Mouse (Mus musculus): ENCODE results near the gene Fry. TPM values are rescaled to one million over a fixed set of nuclear protein-coding genes. Genes with fewer than 3 reads are reported as not detected.

The Fry gene
- polyA plus RNA-seq, 1 experiment from 2014 or later, result 32.5 TPM

- Histone ChIP-seq H3K4me3 (ENCODE audit: low read depth, low read length) (no peak overlapping the region), H3K9me3 (replicated peaks; ENCODE audit: control insufficient read depth, low read length) (peaks cover 7% of the 10 kb centered on the region), H3K27ac (ENCODE audit: low read depth, low read length) (no peak overlapping the region), H3K4me2 (no peak overlapping the region), H3K9ac (ENCODE audit: low read depth, low read length) (no peak overlapping the region), H3K4me1 (ENCODE audit: control insufficient read depth, insufficient read depth, low read length) (no peaks in the 10 kb centered on the region), H3K36me3 (ENCODE audit: control insufficient read depth, insufficient read depth, low read length) (peaks cover 51% of the 10 kb centered on the region), H3K27me3 (ENCODE audit: control insufficient read depth, insufficient read depth, low read length) (no peaks in the 10 kb centered on the region)
- ATAC-seq (replicated peaks; ENCODE audit: insufficient number of reproducible peaks, low FRiP score, low TSS enrichment), result no peak
- whole genome bisulfite sequencing (ENCODE audit: insufficient replicate concordance), result 82% methylated on average over 9 of the region's 9 CpGs
Observed at GRCm38 (mm10) chr5:150451281-150452003, 333.0 kb downstream of the Fry start.

GRCm38 (mm10) chr5:150452004-150452626 is 333.7 kb downstream of the Fry start:
- H3K9ac ChIP-seq (ENCODE audit: low read depth, low read length), result no peak overlapping the region
- H3K27ac ChIP-seq (ENCODE audit: low read depth, low read length), result no peak overlapping the region
- H3K36me3 ChIP-seq (ENCODE audit: control insufficient read depth, insufficient read depth, low read length), result peaks cover 51% of the 10 kb centered on the region
- ATAC-seq (replicated peaks; ENCODE audit: insufficient number of reproducible peaks, low FRiP score, low TSS enrichment), result no peak
- no peaks in the 10 kb centered on the region for H3K27me3 ChIP-seq (ENCODE audit: control insufficient read depth, insufficient read depth, low read length)
- H3K9me3 ChIP-seq (replicated peaks; ENCODE audit: control insufficient read depth, low read length), result peaks cover 7% of the 10 kb centered on the region
- H3K4me3 ChIP-seq (ENCODE audit: low read depth, low read length), result no peak overlapping the region
- WGBS (ENCODE audit: insufficient replicate concordance), result 56% methylated on average over 1 of the region's 1 CpGs
- no peak overlapping the region for H3K4me2 ChIP-seq
- H3K4me1 ChIP-seq (ENCODE audit: control insufficient read depth, insufficient read depth, low read length), result no peaks in the 10 kb centered on the region

GRCm38 (mm10) chr5:150452671-150453070 is 334.2 kb downstream of the Fry start:
- no peak overlapping the region for H3K4me3 ChIP-seq (ENCODE audit: low read depth, low read length)
- H3K9ac ChIP-seq (ENCODE audit: low read depth, low read length), result no peak overlapping the region
- H3K36me3 ChIP-seq (ENCODE audit: control insufficient read depth, insufficient read depth, low read length), result peaks cover 51% of the 10 kb centered on the region
- ATAC-seq (replicated peaks; ENCODE audit: insufficient number of reproducible peaks, low FRiP score, low TSS enrichment), result no peak
- H3K4me2 ChIP-seq, result no peak overlapping the region
- H3K9me3 ChIP-seq (replicated peaks; ENCODE audit: control insufficient read depth, low read length), result peaks cover 7% of the 10 kb centered on the region
- H3K27ac ChIP-seq (ENCODE audit: low read depth, low read length), result no peak overlapping the region
- H3K27me3 ChIP-seq (ENCODE audit: control insufficient read depth, insufficient read depth, low read length), result no peaks in the 10 kb centered on the region
- H3K4me1 ChIP-seq (ENCODE audit: control insufficient read depth, insufficient read depth, low read length), result no peaks in the 10 kb centered on the region

GRCm38 (mm10) chr5:150453490-150453889 is 335.0 kb downstream of the Fry start:
- Histone ChIP-seq H3K9ac (ENCODE audit: low read depth, low read length) (no peak overlapping the region), H3K27ac (ENCODE audit: low read depth, low read length) (no peak overlapping the region), H3K36me3 (ENCODE audit: control insufficient read depth, insufficient read depth, low read length) (peaks cover 49% of the 10 kb centered on the region), H3K4me2 (no peak overlapping the region), H3K4me3 (ENCODE audit: low read depth, low read length) (no peak overlapping the region), H3K27me3 (ENCODE audit: control insufficient read depth, insufficient read depth, low read length) (no peaks in the 10 kb centered on the region), H3K9me3 (replicated peaks; ENCODE audit: control insufficient read depth, low read length) (peaks cover 7% of the 10 kb centered on the region), H3K4me1 (ENCODE audit: control insufficient read depth, insufficient read depth, low read length) (no peaks in the 10 kb centered on the region)
- ATAC-seq (replicated peaks; ENCODE audit: insufficient number of reproducible peaks, low FRiP score, low TSS enrichment), result no peak
- WGBS (ENCODE audit: insufficient replicate concordance), result 77% methylated on average over 4 of the region's 4 CpGs

GRCm38 (mm10) chr5:150457165-150457903 is 338.9 kb downstream of the Fry start:
- Histone ChIP-seq H3K36me3 (ENCODE audit: control insufficient read depth, insufficient read depth, low read length) (peaks cover 45% of the 10 kb centered on the region), H3K27ac (ENCODE audit: low read depth, low read length) (no peak overlapping the region), H3K27me3 (ENCODE audit: control insufficient read depth, insufficient read depth, low read length) (no peaks in the 10 kb centered on the region), H3K4me2 (no peak overlapping the region), H3K4me3 (ENCODE audit: low read depth, low read length) (no peak overlapping the region), H3K9ac (ENCODE audit: low read depth, low read length) (no peak overlapping the region; the same call in 1 of the 2 replicates), H3K4me1 (ENCODE audit: control insufficient read depth, insufficient read depth, low read length) (no peaks in the 10 kb centered on the region), H3K9me3 (replicated peaks; ENCODE audit: control insufficient read depth, low read length) (peaks cover 6% of the 10 kb centered on the region)
- 81% methylated on average over 17 of the region's 17 CpGs for WGBS (ENCODE audit: insufficient replicate concordance)
- no peak for ATAC-seq (replicated peaks; ENCODE audit: insufficient number of reproducible peaks, low FRiP score, low TSS enrichment)

- no peaks in the 10 kb centered on the region for H3K4me1 ChIP-seq (ENCODE audit: control insufficient read depth, insufficient read depth, low read length)
Observed at GRCm38 (mm10) chr5:150457904-150458739, 339.7 kb downstream of the Fry start.

GRCm38 (mm10) chr5:150459801-150460200 is 341.4 kb downstream of the Fry start:
- no peak overlapping the region for H3K27ac ChIP-seq (ENCODE audit: low read depth, low read length)
- no peak overlapping the region for H3K4me3 ChIP-seq (ENCODE audit: low read depth, low read length)
- WGBS (ENCODE audit: insufficient replicate concordance), result 77% methylated on average over 4 of the region's 4 CpGs
- 0 out of 2 replicates have a peak, but pooled peaks cover 2% of the 10 kb centered on the region for H3K9me3 ChIP-seq (replicated peaks; ENCODE audit: control insufficient read depth, low read length)
- H3K9ac ChIP-seq (ENCODE audit: low read depth, low read length), result no peak overlapping the region
- H3K36me3 ChIP-seq (ENCODE audit: control insufficient read depth, insufficient read depth, low read length), result peaks cover 27% of the 10 kb centered on the region
- no peak overlapping the region for H3K4me2 ChIP-seq
- H3K27me3 ChIP-seq (ENCODE audit: control insufficient read depth, insufficient read depth, low read length), result no peaks in the 10 kb centered on the region
- H3K4me1 ChIP-seq (ENCODE audit: control insufficient read depth, insufficient read depth, low read length), result no peaks in the 10 kb centered on the region
- no peak for ATAC-seq (replicated peaks; ENCODE audit: insufficient number of reproducible peaks, low FRiP score, low TSS enrichment)

More at GRCm38 (mm10) chr5:150457904-150458739, 339.7 kb downstream of the Fry start:
- Histone ChIP-seq H3K4me3 (ENCODE audit: low read depth, low read length) (no peak overlapping the region), H3K27me3 (ENCODE audit: control insufficient read depth, insufficient read depth, low read length) (no peaks in the 10 kb centered on the region), H3K27ac (ENCODE audit: low read depth, low read length) (no peak overlapping the region), H3K36me3 (ENCODE audit: control insufficient read depth, insufficient read depth, low read length) (peaks cover 38% of the 10 kb centered on the region), H3K9ac (ENCODE audit: low read depth, low read length) (no peak overlapping the region; the same call in 1 of the 2 replicates), H3K9me3 (replicated peaks; ENCODE audit: control insufficient read depth, low read length) (peaks cover 6% of the 10 kb centered on the region), H3K4me2 (no peak overlapping the region)
- no peak for ATAC-seq (replicated peaks; ENCODE audit: insufficient number of reproducible peaks, low FRiP score, low TSS enrichment)
- 75% methylated on average over 17 of the region's 17 CpGs for WGBS (ENCODE audit: insufficient replicate concordance)

GRCm38 (mm10) chr5:150464721-150465120 is 346.3 kb downstream of the Fry start:
- no peaks in the 10 kb centered on the region for H3K4me1 ChIP-seq (ENCODE audit: control insufficient read depth, insufficient read depth, low read length)
- no peak overlapping the region for H3K4me3 ChIP-seq (ENCODE audit: low read depth, low read length)
- H3K36me3 ChIP-seq (ENCODE audit: control insufficient read depth, insufficient read depth, low read length), result peaks cover 10% of the 10 kb centered on the region
- WGBS (ENCODE audit: insufficient replicate concordance), result 64% methylated on average over 3 of the region's 3 CpGs
- H3K9ac ChIP-seq (ENCODE audit: low read depth, low read length), result no peak overlapping the region
- H3K9me3 ChIP-seq (replicated peaks; ENCODE audit: control insufficient read depth, low read length), result 0 out of 2 replicates have a peak, but pooled peaks cover 1% of the 10 kb centered on the region
- no peak overlapping the region for H3K4me2 ChIP-seq
- H3K27ac ChIP-seq (ENCODE audit: low read depth, low read length), result no peak overlapping the region
- no peak for ATAC-seq (replicated peaks; ENCODE audit: insufficient number of reproducible peaks, low FRiP score, low TSS enrichment)
- H3K27me3 ChIP-seq (ENCODE audit: control insufficient read depth, insufficient read depth, low read length), result no peaks in the 10 kb centered on the region
